Mouse (Mus musculus): ENCODE measurements at regions not wholly inside any gene's neighbourhood (a gene's known extent, or its start where the extent isn't known, plus 50 kb on each side); places are given as distances from the start of the nearest gene placed in this dataset.

DNA sequence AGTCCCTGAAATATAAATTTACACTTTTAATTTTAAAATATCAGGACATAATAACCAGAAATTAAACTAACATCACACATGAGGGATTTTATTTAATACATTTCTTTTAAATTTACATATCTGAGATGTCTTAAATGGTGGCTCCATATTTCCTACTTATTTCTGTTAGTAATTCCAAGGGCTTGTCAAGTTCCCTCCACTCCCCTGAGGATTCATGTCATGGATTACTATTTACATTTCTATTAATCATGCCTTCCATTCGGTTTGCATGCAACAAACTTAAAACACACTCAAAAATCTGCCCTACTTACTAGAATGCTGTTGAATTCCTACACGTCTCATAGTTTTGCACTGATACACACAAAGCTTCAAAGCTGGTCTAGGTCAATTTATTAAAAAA lies 387.1 kb upstream of the 4921530L21Rik start:
- no peak for TF ChIP-seq POLR2A (IDR thresholded peaks at IDR 0.05; ENCODE audit: borderline replicate concordance, low read depth, low read length)
- TF ChIP-seq CTCF (IDR thresholded peaks at IDR 0.05; ENCODE audit: low read depth, low read length), result no peak
